Mouse (Mus musculus) stomach, postnatal 0 days (tissue): Measurements from ENCODE around the gene Bcl2l14.
A peak's percentile ranks its signal among the peaks of the same experiment; 100 is the strongest.

Source experiments
- CTCF ChIP-seq: IDR thresholded peaks from 2 replicates; pipeline ENCODE4 v1.5.1; 2016; ENCODE audit warnings: antibody characterized with exemption, low read depth, mild to moderate bottlenecking, moderate library complexity
- EP300 ChIP-seq: optimal IDR thresholded peaks from 2 replicates; pipeline ENCODE3; 2016; ENCODE audit warnings: antibody characterized with exemption

GRCm38 (mm10) chr6:134454093-134454492 is 58.0 kb downstream of the Bcl2l14 start:
- no peak for TF ChIP-seq EP300
- TF ChIP-seq CTCF: peak; percentile 72
